Mouse (Mus musculus) hindbrain, embryonic 14.5 days (tissue): Measurements from ENCODE around the gene Trappc3. TPM values are rescaled to one million over a fixed set of nuclear protein-coding genes. Genes with fewer than 3 reads are reported as not detected.

ENCODE experiments used
- ATAC-seq: fragments of 200-750 bp; cut with Nextera tagmentation; 2 replicates; pipeline ENCODE4 v1.8.0; 2017; ENCODE audit warnings: moderate number of reproducible peaks, mild to moderate bottlenecking, moderate TSS enrichment, moderate library complexity; ENCODE audit not compliant: low FRiP score
- DNase-seq: peaks from one replicate; pipeline ENCODE4 v3.0.0-alpha.2; 2015; ENCODE audit warnings: low spot score
- H3K27ac ChIP-seq: fragments of 300-500 bp; sonication (generic); 2 replicates; pipeline ENCODE4 v1.5.1; 2014; ENCODE audit warnings: mild to moderate bottlenecking, moderate library complexity
- H3K27me3 ChIP-seq: fragments of 300-500 bp; sonication (generic); 2 replicates; pipeline ENCODE4 v1.6.1; 2014; ENCODE audit warnings: mild to moderate bottlenecking, low read length, mixed read lengths; ENCODE audit not compliant: control insufficient read depth, insufficient read depth
- H3K36me3 ChIP-seq: fragments of 300-500 bp; sonication (generic); replicated peaks from 2 replicates; pipeline ENCODE4 v1.6.1; 2014; ENCODE audit not compliant: control insufficient read depth, insufficient read depth
- H3K4me1 ChIP-seq: fragments of 300-500 bp; sonication (generic); replicated peaks from 2 replicates; pipeline ENCODE4 v1.6.1; 2014; ENCODE audit warnings: antibody characterized with exemption, low read length, mixed read lengths; ENCODE audit not compliant: control insufficient read depth, insufficient read depth
- H3K4me2 ChIP-seq: fragments of 300-500 bp; sonication (generic); replicated peaks from 2 replicates; pipeline ENCODE4 v1.6.1; 2014; ENCODE audit warnings: mild to moderate bottlenecking, moderate library complexity
- H3K4me3 ChIP-seq: fragments of 300-500 bp; sonication (generic); replicated peaks from 2 replicates; pipeline ENCODE4 v1.5.1; 2014; ENCODE audit warnings: mild to moderate bottlenecking, low read length
- H3K9ac ChIP-seq: fragments of 300-500 bp; sonication (generic); 2 replicates; pipeline ENCODE4 v1.6.1; 2014
- H3K9me3 ChIP-seq: fragments of 300-500 bp; sonication (generic); 2 replicates; pipeline ENCODE4 v1.6.1; 2016; ENCODE audit warnings: low read length; ENCODE audit not compliant: control insufficient read depth
- WGBS: fragments of 180-500 bp; shearing (Covaris S2); extraction: QIAGEN DNeasy Blood & Tissue Kit; methylation state at CpG from one replicate; pipeline ENCODE4 v1.1.7; 2014; 5-methylcytosine and 5-hydroxymethylcytosine counted together
- polyA plus RNA-seq: library from polyadenylated mRNA; unstranded; fragments of >200 nt; fragmentation: Nextera tagmentation; extraction: Ambion mirVana; gene quantifications from 2 replicates; pipeline ENCODE4 v1.2.1, GENCODE M21; 2014

Trappc3 gene
- polyA plus RNA-seq, 1 experiment from 2014 or later: 40.7 TPM

DNA sequence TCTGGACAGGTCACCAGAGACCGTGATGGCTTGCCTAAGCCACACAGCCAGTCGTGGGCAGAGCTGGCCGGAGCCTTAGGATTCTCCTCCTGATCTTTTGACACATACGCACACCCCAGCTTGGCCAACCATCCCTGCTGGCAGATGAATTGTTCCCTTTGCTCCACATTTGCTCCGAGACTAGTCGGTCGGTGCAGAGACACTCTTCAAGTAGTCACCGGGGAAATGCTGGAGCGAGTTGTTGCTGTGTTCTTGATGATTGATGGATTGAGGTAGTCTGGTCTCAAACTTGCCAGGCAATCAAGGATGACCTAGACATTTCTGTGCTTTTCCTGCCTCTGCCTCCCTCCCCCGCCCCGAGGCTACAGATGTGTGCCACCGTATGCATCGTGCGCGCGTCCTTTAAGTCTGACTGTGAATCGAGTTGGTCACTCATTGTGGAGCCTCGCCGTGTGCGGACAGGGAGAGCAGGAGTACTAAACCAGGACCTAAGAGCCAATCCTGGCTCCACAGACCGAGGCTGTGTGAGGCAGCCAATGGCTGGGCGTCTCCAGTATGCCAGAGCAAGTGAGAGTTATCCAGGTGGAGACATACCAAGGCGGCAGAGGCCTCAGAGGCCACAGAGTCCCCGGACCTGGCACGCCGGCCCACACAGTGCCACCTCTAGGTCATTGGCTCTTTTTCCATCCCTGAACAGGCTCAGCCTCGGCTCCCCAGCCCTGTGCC is 39.6 kb downstream of the Trappc3 start:
- H3K4me2 ChIP-seq: peak overlapping the region; percentile 44
- ATAC-seq (no peak), DNase-seq (no peak)
- H3K27me3 ChIP-seq: peaks cover 67% of the 10 kb centered on the region
- no peaks in the 10 kb centered on the region for H3K9me3 ChIP-seq
- H3K4me3 ChIP-seq: peak overlapping the region; percentile 24
- peaks cover 15% of the 10 kb centered on the region for H3K4me1 ChIP-seq
- WGBS: 2% methylated on average over 27 of the region's 27 CpGs
- no peak overlapping the region for H3K27ac ChIP-seq
- no peaks in the 10 kb centered on the region for H3K36me3 ChIP-seq
- H3K9ac ChIP-seq: no peak overlapping the region

DNA sequence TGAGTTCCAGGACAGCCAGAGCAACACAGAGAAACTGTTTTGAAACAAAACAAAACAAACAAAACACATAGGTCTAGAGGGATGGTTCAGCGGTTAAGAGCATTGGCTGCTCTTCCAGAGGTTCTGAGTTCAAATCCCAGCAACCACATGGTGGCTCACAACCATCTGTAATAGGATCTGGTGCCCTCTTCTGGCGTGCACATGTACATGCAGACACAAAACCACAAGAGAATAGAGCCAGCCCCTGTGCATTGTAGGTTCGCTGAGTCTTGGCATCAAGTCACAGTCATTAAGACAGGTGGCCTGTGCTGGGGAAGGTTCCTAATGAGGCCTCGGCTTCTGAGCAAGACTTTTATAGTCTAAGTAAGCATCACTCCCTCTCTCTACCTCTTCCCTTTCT is 41.8 kb downstream of the Trappc3 start:
- Histone ChIP-seq H3K27me3 (peaks cover 47% of the 10 kb centered on the region), H3K27ac (no peak overlapping the region), H3K36me3 (no peaks in the 10 kb centered on the region), H3K4me2 (no peak overlapping the region), H3K9me3 (no peaks in the 10 kb centered on the region), H3K4me1 (peaks cover 8% of the 10 kb centered on the region), H3K9ac (no peak overlapping the region), H3K4me3 (no peak overlapping the region)
- DNase-seq (no peak), ATAC-seq (no peak)
- 72% methylated on average over 4 of the region's 4 CpGs for WGBS

DNA sequence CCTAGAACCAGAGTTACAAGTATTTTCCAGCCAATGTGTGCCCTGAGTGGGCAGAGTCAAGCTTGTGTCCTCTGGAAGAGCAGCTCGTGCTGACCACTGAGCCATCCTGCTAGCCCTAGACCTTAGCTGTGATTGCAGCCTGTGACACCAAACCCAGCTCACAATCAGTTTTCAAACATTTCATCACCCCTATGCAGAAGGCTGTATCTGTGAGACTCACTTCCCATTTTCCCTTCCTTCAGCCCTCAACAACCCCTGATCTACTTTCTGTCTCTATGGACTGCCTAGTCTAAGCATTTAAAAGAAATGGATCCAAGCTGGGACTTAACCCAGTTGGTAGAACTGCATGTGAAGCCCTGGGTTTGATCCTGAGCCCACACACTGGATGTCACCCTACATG is 43.3 kb downstream of the Trappc3 start:
- no peak for ATAC-seq
- Histone ChIP-seq H3K9me3 (no peaks in the 10 kb centered on the region), H3K36me3 (no peaks in the 10 kb centered on the region), H3K4me3 (no peak overlapping the region), H3K9ac (no peak overlapping the region), H3K27me3 (peaks cover 32% of the 10 kb centered on the region), H3K4me2 (no peak overlapping the region), H3K4me1 (peaks cover 8% of the 10 kb centered on the region), H3K27ac (no peak overlapping the region)
- WGBS: 93% methylated on average over 1 of the region's 1 CpGs
- no peak for DNase-seq

- no peak overlapping the region for H3K4me3 ChIP-seq
- no peak overlapping the region for H3K4me2 ChIP-seq
- WGBS: 88% methylated on average over 6 of the region's 6 CpGs
- no peak for DNase-seq
- H3K27me3 ChIP-seq: peaks cover 26% of the 10 kb centered on the region
- H3K27ac ChIP-seq: no peak overlapping the region
- H3K36me3 ChIP-seq: no peaks in the 10 kb centered on the region
- peaks cover 5% of the 10 kb centered on the region for H3K4me1 ChIP-seq
- ATAC-seq: no peak
- no peaks in the 10 kb centered on the region for H3K9me3 ChIP-seq
- no peak overlapping the region for H3K9ac ChIP-seq
Observed at GRCm38 (mm10) chr4:126306058-126306457, 43.9 kb downstream of the Trappc3 start.

GRCm38 (mm10) chr4:126306827-126307226 is 44.7 kb downstream of the Trappc3 start:
- H3K36me3 ChIP-seq: no peaks in the 10 kb centered on the region
- no peak overlapping the region for H3K4me3 ChIP-seq
- peaks cover 18% of the 10 kb centered on the region for H3K27me3 ChIP-seq
- WGBS: 21% methylated on average over 2 of the region's 2 CpGs
- no peak overlapping the region for H3K27ac ChIP-seq
- no peak overlapping the region for H3K9ac ChIP-seq
- H3K4me1 ChIP-seq: no peaks in the 10 kb centered on the region
- H3K9me3 ChIP-seq: no peaks in the 10 kb centered on the region
- H3K4me2 ChIP-seq: no peak overlapping the region
- no peak for DNase-seq
- no peak for ATAC-seq

- Histone ChIP-seq H3K27ac (no peak overlapping the region), H3K4me1 (0 out of 2 replicates have a peak, but pooled peaks cover under 1% of the 10 kb centered on the region), H3K36me3 (peaks cover 4% of the 10 kb centered on the region), H3K4me2 (peak overlapping the region; percentile 47), H3K9me3 (no peaks in the 10 kb centered on the region), H3K27me3 (no peaks in the 10 kb centered on the region), H3K4me3 (peak overlapping the region; percentile 14), H3K9ac (0 out of 2 replicates have a peak overlapping the region, but pooled peaks have one; percentile 1)
- no peak for ATAC-seq
- WGBS: 18% methylated on average over 20 of the region's 20 CpGs
- no peak for DNase-seq
Observed at GRCm38 (mm10) chr4:126309211-126309921, 47.2 kb downstream of the Trappc3 start.

GRCm38 (mm10) chr4:126309922-126310309 is 47.8 kb downstream of the Trappc3 start:
- Histone ChIP-seq H3K27ac (no peak overlapping the region), H3K4me1 (0 out of 2 replicates have a peak, but pooled peaks cover 3% of the 10 kb centered on the region), H3K4me3 (peak overlapping the region; percentile 14), H3K36me3 (peaks cover 9% of the 10 kb centered on the region), H3K9me3 (no peaks in the 10 kb centered on the region), H3K9ac (peak overlapping the region; percentile 1; the same call in 1 of the 2 replicates), H3K4me2 (peak overlapping the region; percentile 47), H3K27me3 (no peaks in the 10 kb centered on the region)
- DNase-seq (peak; percentile 88), ATAC-seq (peak; percentile 79)
- WGBS: 2% methylated on average over 7 of the region's 7 CpGs

DNA sequence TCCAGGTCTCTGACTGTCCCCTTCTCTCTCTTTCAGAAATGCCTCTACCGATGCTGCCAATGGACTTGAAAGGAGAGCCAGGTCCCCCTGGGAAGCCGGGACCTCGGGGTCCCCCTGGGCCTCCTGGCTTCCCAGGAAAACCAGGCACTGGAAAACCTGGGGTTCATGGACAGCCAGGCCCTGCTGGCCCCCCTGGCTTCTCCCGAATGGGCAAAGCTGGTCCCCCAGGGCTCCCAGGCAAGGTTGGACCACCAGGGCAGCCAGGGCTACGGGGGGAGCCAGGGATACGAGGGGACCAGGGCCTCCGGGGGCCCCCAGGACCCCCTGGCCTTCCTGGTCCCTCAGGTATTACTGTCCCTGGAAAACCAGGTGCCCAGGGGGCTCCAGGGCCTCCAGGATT is 48.2 kb downstream of the Trappc3 start:
- ATAC-seq: no peak
- no peaks in the 10 kb centered on the region for H3K9me3 ChIP-seq
- 0 out of 2 replicates have a peak, but pooled peaks cover 3% of the 10 kb centered on the region for H3K4me1 ChIP-seq
- H3K4me2 ChIP-seq: no peak overlapping the region
- peaks cover 12% of the 10 kb centered on the region for H3K36me3 ChIP-seq
- H3K27ac ChIP-seq: no peak overlapping the region
- 83% methylated on average over 7 of the region's 7 CpGs for WGBS
- no peak overlapping the region; the same call in 1 of the 2 replicates for H3K9ac ChIP-seq
- DNase-seq: no peak
- H3K27me3 ChIP-seq: no peaks in the 10 kb centered on the region
- no peak overlapping the region for H3K4me3 ChIP-seq

- H3K4me3 ChIP-seq: no peak overlapping the region
- no peaks in the 10 kb centered on the region for H3K27me3 ChIP-seq
- WGBS: 90% methylated on average over 16 of the region's 16 CpGs
- H3K9ac ChIP-seq: no peak overlapping the region
- no peak for ATAC-seq
- H3K27ac ChIP-seq: no peak overlapping the region
- H3K4me2 ChIP-seq: no peak overlapping the region
- DNase-seq: no peak
- no peaks in the 10 kb centered on the region for H3K9me3 ChIP-seq
- peaks cover 26% of the 10 kb centered on the region for H3K36me3 ChIP-seq
- H3K4me1 ChIP-seq: 0 out of 2 replicates have a peak, but pooled peaks cover 3% of the 10 kb centered on the region
Observed at GRCm38 (mm10) chr4:126311566-126312200, 49.6 kb downstream of the Trappc3 start.
